Mouse (Mus musculus) thymus, adult 18-20 months (tissue): ENCODE results near the gene Krt1.

Source experiments
- DNase-seq, 2 experiments: peaks; one replicate each; pipeline ENCODE4 v3.0.0; 2022; ENCODE audit warnings: mixed read lengths in 2 of 2

Gene Krt1

GRCm38 (mm10) chr15:101803052-101803822 lies 47.4 kb downstream of the Krt1 start:
- DNase-seq, result no peak

- DNase-seq, result no peak
Measured at GRCm38 (mm10) chr15:101802296-101802835, 48.2 kb downstream of the Krt1 start, which contains the start of gene Krt73. Gene Krt73 (minus strand): TSS chr15:101802346.
